In the genomic region with DNA sequence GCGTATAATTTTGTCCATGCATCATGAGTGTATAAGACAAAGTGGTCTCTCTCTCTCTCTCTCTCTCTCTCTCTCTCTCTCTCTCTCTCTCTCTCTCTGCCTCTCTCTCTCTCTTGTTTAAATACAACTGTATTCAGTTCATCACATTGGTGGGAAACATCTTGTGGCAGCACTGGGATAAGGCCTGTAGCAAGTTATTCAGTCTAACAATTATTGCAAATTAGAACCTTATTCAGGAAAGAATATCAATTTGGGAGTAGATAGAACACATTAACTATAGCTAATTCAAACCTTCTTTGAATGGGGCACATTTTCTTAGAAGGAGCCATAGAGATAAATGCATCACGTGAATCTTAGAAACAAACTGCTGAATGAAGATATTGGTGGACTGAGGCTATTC, we compare ENCODE assay signal across 16 mouse cellular contexts.
DNase-seq lines count a peak whose midpoint lies in the region; ATAC-seq and TF ChIP-seq lines count a peak whose summit lies in the region.
"Had no signal": no experiment of that assay in that cellular context is flagged by ENCODE, and none has a peak within 500 bp of the region (broad histone marks: within the 10 kb centered on the region; RNA-seq: fewer than 3 reads in every experiment).

No protein-coding gene starts in this region.

- H3K4me2 ChIP-seq in forebrain, embryonic 15.5 days (replicated peaks): peak overlapping the region; percentile 9; the same call in 1 of the 2 replicates
- no peak overlapping the region for H3K4me2 ChIP-seq in forebrain, postnatal 0 days (ENCODE audit: low read depth)
- H3K4me2 ChIP-seq in hindbrain, postnatal 0 days (ENCODE audit: low read depth, low read length): no peak overlapping the region
- no peak overlapping the region for H3K4me2 ChIP-seq in neural tube, embryonic 13.5 days
- H3K4me2 ChIP-seq: embryonic facial prominence, embryonic 15.5 days had no signal

- 18% methylated on average over 2 of the region's 2 CpGs for WGBS in forebrain, embryonic 15.5 days
- WGBS in forebrain, postnatal 0 days: 21% methylated on average over 2 of the region's 2 CpGs
- 33% methylated on average over 2 of the region's 2 CpGs for WGBS in hindbrain, postnatal 0 days
- 37% methylated on average over 2 of the region's 2 CpGs for WGBS in neural tube, embryonic 13.5 days

- H3K4me1 ChIP-seq in forebrain, embryonic 15.5 days: peaks cover 21% of the 10 kb centered on the region
- no peaks in the 10 kb centered on the region for H3K4me1 ChIP-seq in forebrain, postnatal 0 days (ENCODE audit: insufficient read depth)
- no peaks in the 10 kb centered on the region for H3K4me1 ChIP-seq in hindbrain, postnatal 0 days (ENCODE audit: insufficient read depth, low read length)
- peaks cover 15% of the 10 kb centered on the region for H3K4me1 ChIP-seq in neural tube, embryonic 13.5 days (replicated peaks)
- H3K4me1 ChIP-seq: embryonic facial prominence, embryonic 15.5 days had no signal

- no peaks in the 10 kb centered on the region for H3K36me3 ChIP-seq in forebrain, embryonic 15.5 days
- H3K36me3 ChIP-seq in forebrain, postnatal 0 days (ENCODE audit: insufficient read depth): no peaks in the 10 kb centered on the region
- H3K36me3 ChIP-seq in hindbrain, postnatal 0 days (ENCODE audit: insufficient read depth, low read length): no peaks in the 10 kb centered on the region
- H3K36me3 ChIP-seq in neural tube, embryonic 13.5 days: no peaks in the 10 kb centered on the region
- H3K36me3 ChIP-seq: embryonic facial prominence, embryonic 15.5 days had no signal

- no peak for TF ChIP-seq CTCF in forebrain, postnatal 0 days (IDR thresholded peaks at IDR 0.05; ENCODE audit: low read depth)
- no peak for TF ChIP-seq CTCF in hindbrain, postnatal 0 days (IDR thresholded peaks at IDR 0.05; ENCODE audit: low read depth)

- peak; percentile 11; the same call in 1 of the 2 replicates for ATAC-seq in forebrain, embryonic 15.5 days (replicated peaks)
- peak; percentile 4; the same call in 1 of the 2 replicates for ATAC-seq in forebrain, postnatal 0 days
- no peak; the same call in 1 of the 2 replicates for ATAC-seq in hindbrain, postnatal 0 days
- ATAC-seq in neural tube, embryonic 13.5 days (ENCODE audit: low read depth): no peak; the same call in 1 of the 2 replicates

- H3K9ac ChIP-seq in forebrain, embryonic 15.5 days (replicated peaks): no peak overlapping the region
- no peak overlapping the region for H3K9ac ChIP-seq in forebrain, postnatal 0 days
- no peak overlapping the region for H3K9ac ChIP-seq in hindbrain, postnatal 0 days (replicated peaks; ENCODE audit: low read length)
- H3K9ac ChIP-seq in neural tube, embryonic 13.5 days: no peak overlapping the region
- H3K9ac ChIP-seq: embryonic facial prominence, embryonic 15.5 days had no signal

- no peaks in the 10 kb centered on the region for H3K27me3 ChIP-seq in forebrain, embryonic 15.5 days
- H3K27me3 ChIP-seq in forebrain, postnatal 0 days (ENCODE audit: insufficient read depth, low read length): no peaks in the 10 kb centered on the region
- no peaks in the 10 kb centered on the region for H3K27me3 ChIP-seq in hindbrain, postnatal 0 days (ENCODE audit: insufficient read depth, low read length)
- H3K27me3 ChIP-seq in neural tube, embryonic 13.5 days: no peaks in the 10 kb centered on the region
- H3K27me3 ChIP-seq: embryonic facial prominence, embryonic 15.5 days had no signal

- peak overlapping the region; percentile 59; the same call in 1 of the 2 replicates for H3K27ac ChIP-seq in forebrain, embryonic 15.5 days (replicated peaks)
- H3K27ac ChIP-seq in forebrain, postnatal 0 days (ENCODE audit: low read depth, low read length): peak overlapping the region; percentile 21
- peak overlapping the region; percentile 46 for H3K27ac ChIP-seq in hindbrain, postnatal 0 days
- H3K27ac ChIP-seq in neural tube, embryonic 13.5 days (replicated peaks): peak overlapping the region; percentile 75
- H3K27ac ChIP-seq: embryonic facial prominence, embryonic 15.5 days; heart, adult 2 months had no signal

- no peak overlapping the region for H3K4me3 ChIP-seq in forebrain, embryonic 15.5 days
- H3K4me3 ChIP-seq in forebrain, postnatal 0 days (ENCODE audit: low read depth, low read length): no peak overlapping the region
- H3K4me3 ChIP-seq in hindbrain, postnatal 0 days (ENCODE audit: low read length): no peak overlapping the region
- H3K4me3 ChIP-seq in neural tube, embryonic 13.5 days: no peak overlapping the region
- H3K4me3 ChIP-seq: embryonic facial prominence, embryonic 15.5 days; heart, adult 2 months had no signal

- DNase-seq in forebrain, postnatal 0 days: no peak
- DNase-seq in hindbrain, postnatal 0 days (ENCODE audit: low spot score): peak; percentile 1
- DNase-seq in testis, postnatal 14 days (ENCODE audit: low spot score): no peak
- DNase-seq in lung, postnatal 25 days (ENCODE audit: low spot score): no peak
- DNase-seq in yolk sac, embryonic 10.5 days (ENCODE audit: low spot score): no peak
- DNase-seq: gastrocnemius, postnatal 10 days; heart, adult 2 months; kidney, adult 8-10 months; kidney, postnatal 4 days; liver; lung, adult 18-20 months; lung, postnatal 36 days; thymus, adult 18-20 months had no signal

- H3K9me3 ChIP-seq in forebrain, embryonic 15.5 days: no peaks in the 10 kb centered on the region
- no peaks in the 10 kb centered on the region for H3K9me3 ChIP-seq in forebrain, postnatal 0 days (ENCODE audit: low read length)
- H3K9me3 ChIP-seq in hindbrain, postnatal 0 days (ENCODE audit: low read length): no peaks in the 10 kb centered on the region
- no peaks in the 10 kb centered on the region for H3K9me3 ChIP-seq in neural tube, embryonic 13.5 days
- H3K9me3 ChIP-seq: embryonic facial prominence, embryonic 15.5 days had no signal

Comparison
In these comparisons a context has a peak if more than half of its experiments do, and no peak if none do; other contexts are left out.
1. ATAC-seq: peak in forebrain, embryonic 15.5 days (single experiment) and forebrain, postnatal 0 days (single experiment); none in hindbrain, postnatal 0 days (single experiment) and neural tube, embryonic 13.5 days (single experiment).
2. H3K27ac ChIP-seq: peak in every context shown above with its lines; median percentile 75 in neural tube, embryonic 13.5 days; 59 in forebrain, embryonic 15.5 days; 46 in hindbrain, postnatal 0 days; 21 in forebrain, postnatal 0 days.